Mouse (Mus musculus) olfactory bulb, adult 2 months (tissue): ENCODE data around the gene Cpeb2.

Experiments used
- CTCF ChIP-seq: fragments of 200-500 bp; IDR thresholded peaks from 2 replicates; pipeline ENCODE4 v1.5.1; 2012; ENCODE audit warnings: low read depth, mild to moderate bottlenecking, low read length, moderate library complexity; ENCODE audit not compliant: insufficient read depth
- POLR2A ChIP-seq: fragments of 200-500 bp; IDR thresholded peaks from 2 replicates; pipeline ENCODE4 v1.6.1; 2012; ENCODE audit warnings: mild to moderate bottlenecking, low read depth, low read length, moderate library complexity; ENCODE audit not compliant: insufficient read depth

GRCm38 (mm10) chr5:43334469-43334868 lies 101.5 kb downstream of the Cpeb2 start:
- no peak for TF ChIP-seq CTCF
- no peak for TF ChIP-seq POLR2A
